Mouse (Mus musculus) stomach, embryonic 14.5 days (tissue): ENCODE data around the gene Fxyd6. TPM values are rescaled to one million over a fixed set of nuclear protein-coding genes. Genes with fewer than 3 reads are reported as not detected.
A peak's percentile ranks its signal among the peaks of the same experiment; 100 is the strongest.

Experiments
- ATAC-seq: fragments of 200-750 bp; cut with Nextera tagmentation; 2 replicates; pipeline ENCODE4 v1.8.0; 2017; ENCODE audit warnings: low read depth, moderate TSS enrichment; ENCODE audit not compliant: insufficient number of reproducible peaks, insufficient read depth, low FRiP score
- H3K27ac ChIP-seq: fragments of 300-500 bp; sonication (generic); 2 replicates; pipeline ENCODE4 v1.5.1; 2014; ENCODE audit warnings: mild to moderate bottlenecking, low read length, moderate library complexity, mixed read lengths
- H3K27me3 ChIP-seq: fragments of 300-500 bp; sonication (generic); 2 replicates; pipeline ENCODE4 v1.6.1; 2014; ENCODE audit warnings: low read length, control low read depth, mixed read lengths; ENCODE audit not compliant: control insufficient read depth, insufficient read depth
- H3K36me3 ChIP-seq: fragments of 300-500 bp; sonication (generic); 2 replicates; pipeline ENCODE4 v1.6.1; 2014; ENCODE audit warnings: mild to moderate bottlenecking, control low read depth, low read length, moderate library complexity, mixed read lengths; ENCODE audit not compliant: control insufficient read depth, insufficient read depth
- H3K4me1 ChIP-seq: fragments of 300-500 bp; sonication (generic); 2 replicates; pipeline ENCODE4 v1.6.1; 2014; ENCODE audit warnings: low read length, control low read depth, mixed read lengths; ENCODE audit not compliant: control insufficient read depth, insufficient read depth
- H3K4me2 ChIP-seq: fragments of 300-500 bp; sonication (generic); replicated peaks from 2 replicates; pipeline ENCODE4 v1.6.1; 2014; ENCODE audit warnings: low read depth, low read length, control low read depth
- H3K4me3 ChIP-seq: fragments of 300-500 bp; sonication (generic); 2 replicates; pipeline ENCODE4 v1.5.1; 2014; ENCODE audit warnings: low read depth, low read length, control low read depth
- H3K9ac ChIP-seq: fragments of 300-500 bp; sonication (generic); replicated peaks from 2 replicates; pipeline ENCODE4 v1.6.1; 2014; ENCODE audit warnings: low read depth, mild to moderate bottlenecking, control low read depth, low read length, moderate library complexity, mixed read lengths
- H3K9me3 ChIP-seq: fragments of 300-500 bp; sonication (generic); 2 replicates; pipeline ENCODE4 v1.6.1; 2016; ENCODE audit warnings: low read depth, low read length, control low read depth; ENCODE audit not compliant: control insufficient read depth
- WGBS: fragments of 180-500 bp; shearing (Covaris S2); extraction: QIAGEN DNeasy Blood & Tissue Kit; methylation state at CpG from one replicate; pipeline ENCODE4 v1.1.7; 2014; 5-methylcytosine and 5-hydroxymethylcytosine counted together
- polyA plus RNA-seq: library from polyadenylated mRNA; unstranded; fragments of >200 nt; fragmentation: Nextera tagmentation; extraction: Ambion mirVana; gene quantifications from 2 replicates; pipeline ENCODE4 v1.2.1, GENCODE M21; 2014

The Fxyd6 gene
- polyA plus RNA-seq, 1 experiment from 2014 or later, result 61.4 TPM

- WGBS, result 14% methylated on average over 1 of the region's 1 CpGs
Measured at GRCm38 (mm10) chr9:45398336-45398735, 28.4 kb downstream of the Fxyd6 start.

GRCm38 (mm10) chr9:45399434-45399833, 29.4 kb downstream of the Fxyd6 start, which contains the start of gene Fxyd2:
Fxyd2 (plus strand) TSS chr9:45399669.
- Histone ChIP-seq H3K4me1 (no peaks in the 10 kb centered on the region), H3K9me3 (no peaks in the 10 kb centered on the region), H3K4me2 (no peak within 1 kb of the TSS), H3K9ac (no peak within 1 kb of the TSS), H3K4me3 (no peak within 1 kb of the TSS), H3K36me3 (no peaks in the 10 kb centered on the region), H3K27me3 (no peaks in the 10 kb centered on the region), H3K27ac (no peak within 1 kb of the TSS)
- WGBS, result 77% methylated on average over 4 of the region's 4 CpGs
- ATAC-seq, result no peak

More at GRCm38 (mm10) chr9:45398336-45398735, 28.4 kb downstream of the Fxyd6 start:
- H3K9ac ChIP-seq, result no peak overlapping the region
- H3K4me1 ChIP-seq, result no peaks in the 10 kb centered on the region
- no peak overlapping the region for H3K4me3 ChIP-seq
- H3K4me2 ChIP-seq, result no peak overlapping the region
- H3K36me3 ChIP-seq, result no peaks in the 10 kb centered on the region; the same call in 1 of the 2 replicates
- H3K27me3 ChIP-seq, result no peaks in the 10 kb centered on the region
- H3K27ac ChIP-seq, result no peak overlapping the region
- no peak for ATAC-seq
- no peaks in the 10 kb centered on the region for H3K9me3 ChIP-seq

GRCm38 (mm10) chr9:45401851-45402250, 31.9 kb downstream of the Fxyd6 start:
- Histone ChIP-seq H3K4me3 (no peak overlapping the region), H3K4me2 (no peak overlapping the region), H3K27ac (no peak overlapping the region), H3K4me1 (no peaks in the 10 kb centered on the region), H3K9ac (no peak overlapping the region), H3K27me3 (no peaks in the 10 kb centered on the region), H3K36me3 (no peaks in the 10 kb centered on the region), H3K9me3 (no peaks in the 10 kb centered on the region)
- WGBS, result 38% methylated on average over 4 of the region's 4 CpGs
- ATAC-seq, result no peak

GRCm38 (mm10) chr9:45402957-45403356, 33.0 kb downstream of the Fxyd6 start:
- Histone ChIP-seq H3K27me3 (no peaks in the 10 kb centered on the region), H3K9ac (no peak overlapping the region), H3K4me3 (no peak overlapping the region), H3K27ac (no peak overlapping the region), H3K4me2 (no peak overlapping the region), H3K4me1 (no peaks in the 10 kb centered on the region), H3K9me3 (no peaks in the 10 kb centered on the region), H3K36me3 (no peaks in the 10 kb centered on the region)
- WGBS, result 51% methylated on average over 2 of the region's 2 CpGs
- ATAC-seq, result no peak

GRCm38 (mm10) chr9:45405694-45406093, 35.7 kb downstream of the Fxyd6 start:
- Histone ChIP-seq H3K4me2 (no peak overlapping the region), H3K9me3 (no peaks in the 10 kb centered on the region), H3K27ac (no peak overlapping the region), H3K4me1 (no peaks in the 10 kb centered on the region), H3K9ac (no peak overlapping the region), H3K4me3 (no peak overlapping the region), H3K27me3 (no peaks in the 10 kb centered on the region), H3K36me3 (no peaks in the 10 kb centered on the region)
- no peak for ATAC-seq
- WGBS, result 63% methylated on average over 5 of the region's 5 CpGs

- H3K4me1 ChIP-seq, result no peaks in the 10 kb centered on the region; the same call in 1 of the 2 replicates
- H3K9me3 ChIP-seq, result no peaks in the 10 kb centered on the region
- no peak overlapping the region for H3K27ac ChIP-seq
- no peak overlapping the region for H3K9ac ChIP-seq
- no peaks in the 10 kb centered on the region for H3K36me3 ChIP-seq
- WGBS, result 81% methylated on average over 3 of the region's 3 CpGs
- no peak overlapping the region for H3K4me3 ChIP-seq
- H3K4me2 ChIP-seq, result no peak overlapping the region
- no peaks in the 10 kb centered on the region for H3K27me3 ChIP-seq
- no peak for ATAC-seq
Measured at GRCm38 (mm10) chr9:45406808-45407207, 36.8 kb downstream of the Fxyd6 start.

GRCm38 (mm10) chr9:45407706-45408675, 38.0 kb downstream of the Fxyd6 start:
- H3K9ac ChIP-seq, result 0 out of 2 replicates have a peak overlapping the region, but pooled peaks have one; percentile 6
- H3K4me2 ChIP-seq, result peak overlapping the region; percentile 42
- ATAC-seq, result peak; percentile 59; the same call in 1 of the 2 replicates
- H3K4me1 ChIP-seq, result no peaks in the 10 kb centered on the region; the same call in 1 of the 2 replicates
- H3K36me3 ChIP-seq, result no peaks in the 10 kb centered on the region
- no peak overlapping the region for H3K27ac ChIP-seq
- peak overlapping the region; percentile 9; the same call in 1 of the 2 replicates for H3K4me3 ChIP-seq
- H3K9me3 ChIP-seq, result no peaks in the 10 kb centered on the region
- H3K27me3 ChIP-seq, result no peaks in the 10 kb centered on the region
- WGBS, result 34% methylated on average over 33 of the region's 33 CpGs

GRCm38 (mm10) chr9:45410193-45410592, 40.2 kb downstream of the Fxyd6 start:
- Histone ChIP-seq H3K27ac (no peak overlapping the region), H3K4me2 (no peak overlapping the region), H3K9ac (no peak overlapping the region), H3K4me1 (no peaks in the 10 kb centered on the region; the same call in 1 of the 2 replicates), H3K27me3 (no peaks in the 10 kb centered on the region), H3K36me3 (no peaks in the 10 kb centered on the region), H3K9me3 (no peaks in the 10 kb centered on the region), H3K4me3 (no peak overlapping the region)
- ATAC-seq, result no peak
- WGBS, result 79% methylated on average over 5 of the region's 5 CpGs
